Mouse (Mus musculus) bone marrow, adult 2 months (tissue): ENCODE results near the gene Lyrm9.

Experiments used
- CTCF ChIP-seq: fragments of 200-500 bp; IDR thresholded peaks from 2 replicates; pipeline ENCODE4 v1.5.1; 2011; ENCODE audit warnings: low read length, control low read depth; ENCODE audit not compliant: control insufficient read depth, insufficient read depth
- POLR2A ChIP-seq: fragments of 200-500 bp; IDR thresholded peaks from 2 replicates; pipeline ENCODE4 v1.6.1; 2011; ENCODE audit warnings: low read depth, mild to moderate bottlenecking, control low read depth, low read length, borderline replicate concordance; ENCODE audit not compliant: control insufficient read depth

- no peak for TF ChIP-seq POLR2A
- no peak for TF ChIP-seq CTCF
Observed at GRCm38 (mm10) chr11:78815986-78816792, 10.2 kb upstream of the Lyrm9 start.
